Mouse (Mus musculus) heart, embryonic 16.5 days (tissue): ENCODE measurements at regions not wholly inside any gene's neighbourhood (a gene's known extent, or its start where the extent isn't known, plus 50 kb on each side); places are given as distances from the start of the nearest gene placed in this dataset.

Experiments
- ATAC-seq: fragments of 200-750 bp; cut with Nextera tagmentation; replicated peaks from 2 replicates; pipeline ENCODE4 v1.8.0; 2017; ENCODE audit warnings: moderate number of reproducible peaks; ENCODE audit not compliant: insufficient read depth, low FRiP score; ENCODE audit errors: extremely low read depth
- H3K27ac ChIP-seq: fragments of 300-500 bp; sonication (generic); 2 replicates; pipeline ENCODE4 v1.5.1; 2014; ENCODE audit warnings: mild to moderate bottlenecking, low read length, control low read depth, moderate library complexity
- H3K27me3 ChIP-seq: fragments of 300-500 bp; sonication (generic); 2 replicates; pipeline ENCODE4 v1.6.1; 2014; ENCODE audit warnings: low read length, mixed read lengths; ENCODE audit not compliant: control insufficient read depth, insufficient read depth
- H3K36me3 ChIP-seq: fragments of 300-500 bp; sonication (generic); 2 replicates; pipeline ENCODE4 v1.6.1; 2014; ENCODE audit not compliant: control insufficient read depth, insufficient read depth
- H3K4me1 ChIP-seq: fragments of 300-500 bp; sonication (generic); 2 replicates; pipeline ENCODE4 v1.6.1; 2014; ENCODE audit warnings: low read length, mixed read lengths; ENCODE audit not compliant: control insufficient read depth, insufficient read depth
- H3K4me2 ChIP-seq: fragments of 300-500 bp; sonication (generic); 2 replicates; pipeline ENCODE4 v1.6.1; 2014; ENCODE audit warnings: low read depth, mild to moderate bottlenecking, control low read depth, low read length
- H3K4me3 ChIP-seq: fragments of 300-500 bp; sonication (generic); 2 replicates; pipeline ENCODE4 v1.5.1; 2014; ENCODE audit warnings: mild to moderate bottlenecking, control low read depth, low read length
- H3K9ac ChIP-seq: fragments of 300-500 bp; sonication (generic); 2 replicates; pipeline ENCODE4 v1.6.1; 2014; ENCODE audit warnings: low read length, control low read depth
- H3K9me3 ChIP-seq: fragments of 300-500 bp; sonication (generic); replicated peaks from 2 replicates; pipeline ENCODE4 v1.6.1; 2016; ENCODE audit warnings: low read length; ENCODE audit not compliant: control insufficient read depth
- WGBS: fragments of 180-500 bp; shearing (Covaris S2); extraction: QIAGEN DNeasy Blood & Tissue Kit; methylation state at CpG from one replicate; pipeline ENCODE4 v1.1.7; 2014; 5-methylcytosine and 5-hydroxymethylcytosine counted together

DNA sequence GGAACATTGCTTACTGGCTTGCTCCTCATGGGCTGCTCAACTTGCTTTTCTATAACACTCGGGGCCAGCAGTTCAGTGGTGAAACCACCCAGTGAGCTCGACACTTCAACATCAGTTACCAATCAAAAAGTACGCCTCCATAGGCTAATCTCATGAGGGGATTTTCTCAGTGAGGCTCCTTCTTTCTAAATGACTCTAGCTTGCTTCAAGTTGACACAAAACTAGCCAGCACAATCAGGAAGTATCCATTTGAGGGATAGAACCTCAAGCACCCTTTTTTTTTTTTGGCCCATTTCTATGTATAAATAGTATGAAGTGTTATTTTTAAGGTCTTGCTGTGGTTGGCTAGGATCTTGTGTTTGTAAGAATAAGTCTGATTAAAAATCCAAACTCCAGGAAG is 321.7 kb upstream of the Ubash3b start:
- no peak overlapping the region for H3K4me3 ChIP-seq
- H3K27me3 ChIP-seq, result no peaks in the 10 kb centered on the region
- H3K9ac ChIP-seq, result no peak overlapping the region
- ATAC-seq, result no peak
- H3K9me3 ChIP-seq, result no peaks in the 10 kb centered on the region
- H3K27ac ChIP-seq, result no peak overlapping the region
- no peaks in the 10 kb centered on the region for H3K36me3 ChIP-seq
- H3K4me1 ChIP-seq, result no peaks in the 10 kb centered on the region
- WGBS, result 84% methylated on average over 3 of the region's 3 CpGs
- H3K4me2 ChIP-seq, result no peak overlapping the region

DNA sequence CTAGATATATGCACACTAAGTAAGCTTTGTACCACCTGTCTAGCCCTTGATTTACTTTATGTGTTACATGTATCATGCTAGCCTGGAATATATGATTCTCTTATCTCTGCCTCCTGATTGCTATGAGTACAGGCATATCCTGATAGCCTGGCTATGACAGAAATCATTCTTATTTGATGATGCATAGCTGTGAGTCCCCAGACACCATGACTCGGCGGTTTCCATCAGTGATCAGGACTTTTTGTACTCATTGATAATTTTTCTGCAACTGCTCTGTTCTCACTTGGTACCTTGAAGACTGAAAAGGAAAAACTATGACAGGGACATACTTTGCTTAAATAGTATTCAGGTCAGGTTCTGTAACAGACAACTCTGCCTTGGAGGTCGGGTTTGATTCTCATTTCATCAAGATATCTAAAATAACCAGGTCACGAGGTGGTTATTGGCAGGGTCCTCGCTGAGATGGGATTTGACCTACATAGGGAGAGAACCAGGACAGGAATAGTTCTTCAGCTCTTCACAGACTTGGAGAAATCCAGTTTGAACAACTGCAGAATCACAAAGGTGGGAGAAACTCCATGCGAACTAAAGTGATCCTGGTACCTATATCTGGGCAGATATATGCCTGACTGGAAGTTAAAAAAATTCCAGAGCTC is 320.2 kb upstream of the Ubash3b start:
- H3K4me2 ChIP-seq, result no peak overlapping the region
- no peak for ATAC-seq
- WGBS, result 83% methylated on average over 6 of the region's 6 CpGs

GRCm38 (mm10) chr9:41479854-41480749 is 318.6 kb upstream of the Ubash3b start:
- Histone ChIP-seq H3K27me3 (no peaks in the 10 kb centered on the region), H3K4me1 (peaks cover under 1% of the 10 kb centered on the region; the same call in 1 of the 2 replicates), H3K9me3 (no peaks in the 10 kb centered on the region), H3K36me3 (no peaks in the 10 kb centered on the region), H3K4me3 (no peak overlapping the region), H3K9ac (no peak overlapping the region), H3K4me2 (no peak overlapping the region), H3K27ac (no peak overlapping the region)
- no peak for ATAC-seq
- 77% methylated on average over 13 of the region's 13 CpGs for WGBS

More for the DNA sequence above, 320.2 kb upstream of the Ubash3b start:
- H3K27me3 ChIP-seq, result no peaks in the 10 kb centered on the region
- H3K9ac ChIP-seq, result no peak overlapping the region
- no peaks in the 10 kb centered on the region for H3K36me3 ChIP-seq
- no peak overlapping the region for H3K4me3 ChIP-seq
- no peak overlapping the region for H3K27ac ChIP-seq
- no peaks in the 10 kb centered on the region for H3K4me1 ChIP-seq
- H3K9me3 ChIP-seq, result no peaks in the 10 kb centered on the region

DNA sequence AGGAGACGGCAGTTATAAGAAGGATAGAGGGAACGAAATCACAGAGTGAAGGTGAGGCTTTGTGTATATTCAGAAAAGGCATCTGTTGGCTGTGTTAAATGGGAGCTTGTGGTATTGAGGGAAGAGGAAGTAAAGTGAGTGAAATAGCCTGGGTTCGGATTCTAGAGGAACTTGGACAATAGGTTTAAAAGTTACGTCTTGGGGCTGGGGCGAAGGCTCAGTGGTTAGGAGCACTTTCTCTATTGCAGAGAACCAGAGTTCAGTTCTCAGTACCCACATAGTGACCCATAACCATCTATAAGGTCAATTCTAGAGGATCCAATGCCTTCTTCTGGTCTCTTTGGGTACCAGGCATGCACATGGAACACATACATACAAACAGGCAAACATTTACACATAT is 317.6 kb upstream of the Ubash3b start:
- Histone ChIP-seq H3K27ac (no peak overlapping the region), H3K4me3 (no peak overlapping the region), H3K27me3 (no peaks in the 10 kb centered on the region), H3K9ac (no peak overlapping the region), H3K4me1 (peaks cover 7% of the 10 kb centered on the region; the same call in 1 of the 2 replicates), H3K36me3 (no peaks in the 10 kb centered on the region), H3K4me2 (no peak overlapping the region), H3K9me3 (no peaks in the 10 kb centered on the region)
- ATAC-seq, result no peak
- 89% methylated on average over 5 of the region's 5 CpGs for WGBS

- no peak overlapping the region for H3K4me3 ChIP-seq
- no peaks in the 10 kb centered on the region for H3K36me3 ChIP-seq
- no peak overlapping the region for H3K9ac ChIP-seq
- H3K27ac ChIP-seq, result no peak overlapping the region
- no peak for ATAC-seq
- H3K4me1 ChIP-seq, result peaks cover 7% of the 10 kb centered on the region; the same call in 1 of the 2 replicates
- H3K4me2 ChIP-seq, result no peak overlapping the region
- WGBS, result 64% methylated on average over 7 of the region's 7 CpGs
- no peaks in the 10 kb centered on the region for H3K27me3 ChIP-seq
- H3K9me3 ChIP-seq, result no peaks in the 10 kb centered on the region
Observed at GRCm38 (mm10) chr9:41478106-41478848, 316.8 kb upstream of the Ubash3b start.

DNA sequence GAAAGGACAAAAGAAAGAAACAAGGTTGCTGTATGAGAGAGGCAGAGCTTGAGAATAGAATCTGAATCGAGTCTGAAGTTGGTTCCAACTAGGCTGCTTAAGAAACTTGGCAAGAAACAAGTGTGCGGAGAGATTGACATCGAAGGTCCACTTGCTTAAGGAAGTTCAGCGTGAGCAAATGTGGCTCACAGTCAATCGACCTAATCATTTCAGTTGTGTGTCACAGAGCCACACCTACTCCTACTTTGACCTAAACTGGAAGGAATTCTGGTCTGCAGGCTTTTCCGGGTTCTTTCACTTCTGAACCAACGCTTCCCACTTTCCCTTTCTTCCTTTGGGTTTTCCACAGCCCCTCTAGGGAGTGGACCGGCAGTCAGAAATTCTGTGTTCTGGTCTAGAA is 313.8 kb upstream of the Ubash3b start:
- Histone ChIP-seq H3K9ac (peak overlapping the region; percentile 57), H3K4me1 (peaks cover 7% of the 10 kb centered on the region; the same call in 1 of the 2 replicates), H3K9me3 (no peaks in the 10 kb centered on the region), H3K4me3 (peak overlapping the region; percentile 16; the same call in 1 of the 2 replicates), H3K36me3 (no peaks in the 10 kb centered on the region), H3K27me3 (no peaks in the 10 kb centered on the region), H3K27ac (peak overlapping the region; percentile 77), H3K4me2 (peak overlapping the region; percentile 49)
- 52% methylated on average over 8 of the region's 8 CpGs for WGBS
- ATAC-seq, result peak; percentile 67

- H3K9me3 ChIP-seq, result no peaks in the 10 kb centered on the region
- 65% methylated on average over 6 of the region's 6 CpGs for WGBS
- H3K36me3 ChIP-seq, result no peaks in the 10 kb centered on the region
- no peaks in the 10 kb centered on the region for H3K27me3 ChIP-seq
- peak overlapping the region; percentile 77 for H3K27ac ChIP-seq
- peak overlapping the region; percentile 16; the same call in 1 of the 2 replicates for H3K4me3 ChIP-seq
- H3K4me1 ChIP-seq, result peaks cover 7% of the 10 kb centered on the region; the same call in 1 of the 2 replicates
- peak overlapping the region; percentile 49 for H3K4me2 ChIP-seq
- 0 out of 2 replicates have a peak, but pooled peaks have one; percentile 4 for ATAC-seq
- peak overlapping the region; percentile 57 for H3K9ac ChIP-seq
Observed at GRCm38 (mm10) chr9:41474945-41475297, 313.4 kb upstream of the Ubash3b start.

DNA sequence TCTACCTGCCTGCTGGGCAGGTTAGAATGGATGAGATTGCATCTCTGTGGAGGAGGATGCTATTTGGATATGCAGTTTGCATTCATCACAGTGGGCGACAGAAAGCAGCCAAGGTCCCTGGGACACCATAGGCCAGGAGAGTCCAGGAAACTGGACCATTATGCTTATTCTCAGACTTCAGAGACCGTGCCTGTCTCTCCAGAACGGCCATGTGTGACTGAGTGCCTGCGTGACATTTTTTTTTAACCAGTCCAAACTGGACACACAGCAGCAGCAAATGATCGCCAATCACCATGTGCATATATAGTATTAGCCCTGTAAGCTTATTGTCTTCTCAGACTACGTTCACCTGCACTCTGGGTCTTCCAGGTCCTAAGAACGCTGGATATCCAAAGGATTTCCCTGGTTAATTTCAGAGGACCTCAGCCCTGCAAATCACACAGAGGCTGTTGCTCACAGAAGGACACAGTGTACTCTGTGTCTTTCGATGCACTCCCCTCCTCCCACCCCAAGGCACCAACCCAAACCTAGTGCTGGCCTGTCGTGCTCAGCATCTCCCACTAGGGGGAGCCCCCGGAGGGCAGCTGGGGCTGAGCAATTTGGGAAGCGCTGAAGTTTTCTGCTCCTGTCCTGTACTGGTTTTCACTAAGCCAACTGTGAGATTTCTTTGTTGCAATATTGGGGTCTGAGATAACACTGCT is 312.9 kb upstream of the Ubash3b start:
- no peaks in the 10 kb centered on the region for H3K9me3 ChIP-seq
- peak overlapping the region; percentile 49; the same call in 1 of the 2 replicates for H3K4me2 ChIP-seq
- peak overlapping the region; percentile 77 for H3K27ac ChIP-seq
- no peak overlapping the region; the same call in 1 of the 2 replicates for H3K4me3 ChIP-seq
- H3K4me1 ChIP-seq, result peaks cover 7% of the 10 kb centered on the region; the same call in 1 of the 2 replicates
- peak; percentile 79 for ATAC-seq
- no peaks in the 10 kb centered on the region for H3K36me3 ChIP-seq
- peak overlapping the region; percentile 57 for H3K9ac ChIP-seq
- 39% methylated on average over 11 of the region's 11 CpGs for WGBS
- H3K27me3 ChIP-seq, result no peaks in the 10 kb centered on the region
